Mouse (Mus musculus) midbrain, embryonic 14.5 days (tissue): ENCODE results near the gene Cmc4. TPM values are rescaled to one million over a fixed set of nuclear protein-coding genes. Genes with fewer than 3 reads are reported as not detected.
A peak's percentile ranks its signal among the peaks of the same experiment; 100 is the strongest.

Experiments
- ATAC-seq: fragments of 200-750 bp; cut with Nextera tagmentation; 2 replicates; pipeline ENCODE4 v1.8.0; 2017; ENCODE audit warnings: moderate number of reproducible peaks, moderate library complexity; ENCODE audit not compliant: low FRiP score, low TSS enrichment
- DNase-seq: peaks from one replicate; pipeline ENCODE4 v3.0.0-alpha.2; 2015
- H3K27ac ChIP-seq: fragments of 300-500 bp; sonication (generic); replicated peaks from 2 replicates; pipeline ENCODE4 v1.5.1; 2014; ENCODE audit warnings: mild to moderate bottlenecking, low read depth, low read length, moderate library complexity
- H3K27me3 ChIP-seq: fragments of 300-500 bp; sonication (generic); 2 replicates; pipeline ENCODE4 v1.6.1; 2014; ENCODE audit warnings: low read length, control low read depth, mixed read lengths; ENCODE audit not compliant: control insufficient read depth, insufficient read depth
- H3K36me3 ChIP-seq: fragments of 300-500 bp; sonication (generic); 2 replicates; pipeline ENCODE4 v1.6.1; 2014; ENCODE audit warnings: low read length, control low read depth; ENCODE audit not compliant: control insufficient read depth, insufficient read depth
- H3K4me1 ChIP-seq: fragments of 300-500 bp; sonication (generic); 2 replicates; pipeline ENCODE4 v1.6.1; 2014; ENCODE audit warnings: mild to moderate bottlenecking, antibody characterized with exemption, low read length, control low read depth; ENCODE audit not compliant: control insufficient read depth, insufficient read depth
- H3K4me2 ChIP-seq: fragments of 300-500 bp; sonication (generic); 2 replicates; pipeline ENCODE4 v1.6.1; 2014; ENCODE audit warnings: mild to moderate bottlenecking, low read length, moderate library complexity
- H3K4me3 ChIP-seq: fragments of 300-500 bp; sonication (generic); replicated peaks from 2 replicates; pipeline ENCODE4 v1.5.1; 2014; ENCODE audit warnings: low read depth, low read length
- H3K9ac ChIP-seq: fragments of 300-500 bp; sonication (generic); replicated peaks from 2 replicates; pipeline ENCODE4 v1.6.1; 2014; ENCODE audit warnings: mild to moderate bottlenecking, low read length, moderate library complexity
- H3K9me3 ChIP-seq: fragments of 300-500 bp; sonication (generic); 2 replicates; pipeline ENCODE4 v1.6.1; 2016; ENCODE audit warnings: low read length, control low read depth, mixed read lengths; ENCODE audit not compliant: control insufficient read depth
- WGBS: fragments of 180-500 bp; shearing (Covaris S2); extraction: QIAGEN DNeasy Blood & Tissue Kit; methylation state at CpG from one replicate; pipeline ENCODE4 v1.1.7; 2014; 5-methylcytosine and 5-hydroxymethylcytosine counted together
- polyA plus RNA-seq: library from polyadenylated mRNA; unstranded; fragments of >200 nt; fragmentation: Nextera tagmentation; extraction: Ambion mirVana; gene quantifications from 2 replicates; pipeline ENCODE4 v1.2.1, GENCODE M21; 2014

The Cmc4 gene
- polyA plus RNA-seq, result 21.4 and 26.4 TPM in 2 replicates

- no peaks in the 10 kb centered on the region for H3K9me3 ChIP-seq
- H3K4me1 ChIP-seq, result peaks cover 2% of the 10 kb centered on the region; the same call in 1 of the 2 replicates
- peak within 1 kb of the TSS; percentile 50 for H3K4me3 ChIP-seq
- H3K9ac ChIP-seq, result peak within 1 kb of the TSS; percentile 61
- H3K4me2 ChIP-seq, result peak within 1 kb of the TSS; percentile 56
- ATAC-seq (peak; percentile 100), DNase-seq (peak; percentile 93)
- peak within 1 kb of the TSS; percentile 89 for H3K27ac ChIP-seq
- no peaks in the 10 kb centered on the region for H3K27me3 ChIP-seq
- H3K36me3 ChIP-seq, result no peaks in the 10 kb centered on the region
- 19% methylated on average over 52 of the region's 52 CpGs for WGBS
Measured at GRCm38 (mm10) chrX:75415936-75416785, at the start of gene Cmc4, which contains the start of the genes Mtcp1 and Brcc3. TSS of gene Cmc4 (minus strand) at chrX:75416584. TSS of gene Mtcp1 (minus strand) at chrX:75416588. TSS of gene Brcc3 (plus strand) at chrX:75416628.

GRCm38 (mm10) chrX:75454597-75454996 lies 38.2 kb upstream of the Cmc4 start:
- WGBS, result 85% methylated on average over 1 of the region's 1 CpGs
- Histone ChIP-seq H3K4me1 (no peaks in the 10 kb centered on the region), H3K4me2 (no peak overlapping the region), H3K9me3 (no peaks in the 10 kb centered on the region), H3K9ac (no peak overlapping the region), H3K4me3 (no peak overlapping the region), H3K27ac (no peak overlapping the region), H3K27me3 (no peaks in the 10 kb centered on the region), H3K36me3 (0 out of 2 replicates have a peak, but pooled peaks cover 7% of the 10 kb centered on the region)
- DNase-seq, result no peak
- ATAC-seq, result no peak

- H3K4me2 ChIP-seq, result no peak overlapping the region
- H3K27me3 ChIP-seq, result no peaks in the 10 kb centered on the region
- H3K36me3 ChIP-seq, result no peaks in the 10 kb centered on the region
- ATAC-seq (no peak), DNase-seq (no peak)
- H3K9ac ChIP-seq, result no peak overlapping the region
- 88% methylated on average over 1 of the region's 1 CpGs for WGBS
- H3K4me3 ChIP-seq, result no peak overlapping the region
- peaks cover 2% of the 10 kb centered on the region; the same call in 1 of the 2 replicates for H3K4me1 ChIP-seq
- H3K27ac ChIP-seq, result no peak overlapping the region
- no peaks in the 10 kb centered on the region for H3K9me3 ChIP-seq
Measured at GRCm38 (mm10) chrX:75409711-75410110, 6.7 kb downstream of the Cmc4 start.

GRCm38 (mm10) chrX:75403350-75403749 lies 13.0 kb downstream of the Cmc4 start:
- no peak for DNase-seq
- Histone ChIP-seq H3K27me3 (no peaks in the 10 kb centered on the region), H3K27ac (no peak overlapping the region), H3K4me2 (no peak overlapping the region), H3K9ac (no peak overlapping the region), H3K4me1 (no peaks in the 10 kb centered on the region), H3K36me3 (peaks cover 11% of the 10 kb centered on the region; the same call in 1 of the 2 replicates), H3K4me3 (no peak overlapping the region), H3K9me3 (no peaks in the 10 kb centered on the region)
- no peak for ATAC-seq

GRCm38 (mm10) chrX:75402668-75403067 lies 13.7 kb downstream of the Cmc4 start:
- H3K27me3 ChIP-seq, result no peaks in the 10 kb centered on the region
- no peak overlapping the region for H3K4me3 ChIP-seq
- H3K36me3 ChIP-seq, result peaks cover 11% of the 10 kb centered on the region; the same call in 1 of the 2 replicates
- no peak overlapping the region for H3K9ac ChIP-seq
- no peak overlapping the region for H3K4me2 ChIP-seq
- H3K27ac ChIP-seq, result no peak overlapping the region
- ATAC-seq, result no peak
- no peaks in the 10 kb centered on the region for H3K9me3 ChIP-seq
- 91% methylated on average over 2 of the region's 2 CpGs for WGBS
- H3K4me1 ChIP-seq, result no peaks in the 10 kb centered on the region
- DNase-seq, result no peak

GRCm38 (mm10) chrX:75399471-75399870 lies 16.9 kb downstream of the Cmc4 start:
- H3K27ac ChIP-seq, result no peak overlapping the region
- H3K4me2 ChIP-seq, result no peak overlapping the region
- no peak overlapping the region for H3K9ac ChIP-seq
- no peaks in the 10 kb centered on the region for H3K27me3 ChIP-seq
- H3K4me3 ChIP-seq, result no peak overlapping the region
- DNase-seq, result no peak
- H3K4me1 ChIP-seq, result no peaks in the 10 kb centered on the region
- no peak for ATAC-seq
- H3K36me3 ChIP-seq, result peaks cover 11% of the 10 kb centered on the region
- H3K9me3 ChIP-seq, result no peaks in the 10 kb centered on the region
- WGBS, result 95% methylated on average over 1 of the region's 1 CpGs

DNA sequence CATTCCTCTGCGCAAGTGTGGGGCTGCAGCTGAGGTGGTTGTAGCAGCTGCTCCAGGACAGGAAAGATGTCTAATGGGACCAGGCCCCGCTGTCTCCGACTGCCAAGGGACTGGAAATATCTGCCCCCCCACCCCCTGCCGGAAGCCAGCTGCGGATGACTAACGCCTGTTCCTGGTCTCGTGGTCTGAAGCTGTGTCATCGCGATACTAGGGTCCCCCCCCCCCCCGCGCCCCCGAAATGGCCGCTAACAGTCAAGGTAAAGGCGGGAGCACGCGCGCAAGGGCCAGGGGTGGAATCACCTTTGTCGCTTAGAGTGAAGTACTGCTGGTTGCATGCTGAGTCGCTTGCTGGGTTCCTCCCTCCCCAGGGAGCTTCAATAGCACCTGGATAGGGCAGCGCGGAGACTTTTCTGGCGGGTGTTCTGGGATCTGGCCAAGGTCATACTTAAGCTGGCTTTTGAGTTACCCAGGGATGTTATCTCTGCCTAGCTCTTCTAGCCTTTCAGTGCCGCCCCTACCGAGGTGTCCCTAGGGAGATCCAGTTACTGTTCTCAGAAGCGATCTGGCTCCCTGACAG lies 34.1 kb downstream of the Cmc4 start, which contains the start of the genes Fundc2 and F8:
Fundc2 (plus strand) TSS at position 205 of the 577 bp plus-strand sequence.
F8 (minus strand) TSS at position 421 of the 577 bp plus-strand sequence.
- peak; percentile 96 for ATAC-seq
- 19% methylated on average over 24 of the region's 25 CpGs for WGBS
- DNase-seq, result peak; percentile 87
- no peaks in the 10 kb centered on the region for H3K36me3 ChIP-seq
- H3K9ac ChIP-seq, result peak within 1 kb of the TSS; percentile 57; the same call in 1 of the 2 replicates
- no peaks in the 10 kb centered on the region for H3K4me1 ChIP-seq
- H3K27ac ChIP-seq, result peak within 1 kb of the TSS; percentile 71
- no peaks in the 10 kb centered on the region for H3K27me3 ChIP-seq
- no peaks in the 10 kb centered on the region for H3K9me3 ChIP-seq
- peak within 1 kb of the TSS; percentile 51 for H3K4me3 ChIP-seq
- peak within 1 kb of the TSS; percentile 54 for H3K4me2 ChIP-seq

GRCm38 (mm10) chrX:75381699-75382098 lies 34.7 kb downstream of the Cmc4 start:
- Histone ChIP-seq H3K4me1 (no peaks in the 10 kb centered on the region), H3K36me3 (no peaks in the 10 kb centered on the region), H3K4me3 (peak overlapping the region; percentile 51), H3K9ac (peak overlapping the region; percentile 57; the same call in 1 of the 2 replicates), H3K9me3 (no peaks in the 10 kb centered on the region), H3K27me3 (no peaks in the 10 kb centered on the region), H3K4me2 (peak overlapping the region; percentile 54), H3K27ac (no peak overlapping the region)
- DNase-seq (peak; percentile 2), ATAC-seq (peak; percentile 18; the same call in 1 of the 2 replicates)
- 76% methylated on average over 5 of the region's 5 CpGs for WGBS
